Mouse (Mus musculus) limb, embryonic 10.5 days (tissue): ENCODE results near the gene Bckdhb. TPM values are rescaled to one million over a fixed set of nuclear protein-coding genes. Genes with fewer than 3 reads are reported as not detected.

Experiments
- DNase-seq: peaks from one replicate; pipeline ENCODE4 v3.0.0-alpha.2; 2017; ENCODE audit warnings: low spot score
- H3K27ac ChIP-seq: fragments of 300-500 bp; sonication (generic); 2 replicates; pipeline ENCODE4 v1.5.1; 2016; ENCODE audit warnings: mild to moderate bottlenecking
- H3K27me3 ChIP-seq: fragments of 300-500 bp; sonication (generic); 2 replicates; pipeline ENCODE4 v1.6.1; 2016; ENCODE audit warnings: low read depth, mild to moderate bottlenecking; ENCODE audit not compliant: poor library complexity, severe bottlenecking
- H3K36me3 ChIP-seq: fragments of 300-500 bp; sonication (generic); 2 replicates; pipeline ENCODE4 v1.6.1; 2016; ENCODE audit warnings: mild to moderate bottlenecking, moderate library complexity
- H3K4me1 ChIP-seq: fragments of 300-500 bp; sonication (generic); 2 replicates; pipeline ENCODE4 v1.6.1; 2016
- H3K4me3 ChIP-seq: fragments of 300-500 bp; sonication (generic); 2 replicates; pipeline ENCODE4 v1.5.1; 2016; ENCODE audit warnings: mild to moderate bottlenecking, moderate library complexity
- H3K9me3 ChIP-seq: fragments of 300-500 bp; sonication (generic); replicated peaks from 2 replicates; pipeline ENCODE4 v1.6.1; 2016; ENCODE audit warnings: mild to moderate bottlenecking
- WGBS: fragments of 180-500 bp; shearing (Covaris S2); methylation state at CpG from one replicate; pipeline ENCODE4 v1.1.7; 2016; 5-methylcytosine and 5-hydroxymethylcytosine counted together
- polyA plus RNA-seq: library from polyadenylated mRNA; unstranded; fragments of >200 nt; fragmentation: Nextera tagmentation; extraction: Ambion mirVana; gene quantifications from 2 replicates; pipeline ENCODE4 v1.2.1, GENCODE M21; 2016

Bckdhb gene
- polyA plus RNA-seq, 1 experiment from 2014 or later: 68.7 TPM

DNA sequence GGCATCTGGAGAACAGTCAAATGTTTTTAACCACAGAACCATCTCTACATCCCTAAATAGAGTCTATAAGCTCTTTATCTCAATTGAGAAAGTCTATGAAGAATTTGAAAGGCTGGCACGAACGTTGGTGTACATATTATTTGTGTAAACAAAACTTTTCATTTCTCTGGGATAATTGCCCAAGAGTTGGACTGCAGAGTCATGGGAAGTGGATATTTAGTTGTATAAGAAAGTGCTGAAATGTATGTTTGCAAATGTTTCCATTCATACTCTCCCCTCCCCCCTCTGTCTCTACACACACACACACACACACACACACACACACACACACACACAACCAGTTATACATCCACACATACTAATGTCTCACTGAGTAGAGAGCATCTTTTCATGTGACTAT lies 181.5 kb downstream of the Bckdhb start:
- H3K9me3 ChIP-seq: no peaks in the 10 kb centered on the region
- no peak overlapping the region for H3K4me3 ChIP-seq
- 95% methylated on average over 2 of the region's 2 CpGs for WGBS
- no peaks in the 10 kb centered on the region for H3K36me3 ChIP-seq
- H3K4me1 ChIP-seq: peaks cover 26% of the 10 kb centered on the region
- H3K27me3 ChIP-seq: no peaks in the 10 kb centered on the region
- no peak overlapping the region for H3K27ac ChIP-seq
- DNase-seq: no peak

DNA sequence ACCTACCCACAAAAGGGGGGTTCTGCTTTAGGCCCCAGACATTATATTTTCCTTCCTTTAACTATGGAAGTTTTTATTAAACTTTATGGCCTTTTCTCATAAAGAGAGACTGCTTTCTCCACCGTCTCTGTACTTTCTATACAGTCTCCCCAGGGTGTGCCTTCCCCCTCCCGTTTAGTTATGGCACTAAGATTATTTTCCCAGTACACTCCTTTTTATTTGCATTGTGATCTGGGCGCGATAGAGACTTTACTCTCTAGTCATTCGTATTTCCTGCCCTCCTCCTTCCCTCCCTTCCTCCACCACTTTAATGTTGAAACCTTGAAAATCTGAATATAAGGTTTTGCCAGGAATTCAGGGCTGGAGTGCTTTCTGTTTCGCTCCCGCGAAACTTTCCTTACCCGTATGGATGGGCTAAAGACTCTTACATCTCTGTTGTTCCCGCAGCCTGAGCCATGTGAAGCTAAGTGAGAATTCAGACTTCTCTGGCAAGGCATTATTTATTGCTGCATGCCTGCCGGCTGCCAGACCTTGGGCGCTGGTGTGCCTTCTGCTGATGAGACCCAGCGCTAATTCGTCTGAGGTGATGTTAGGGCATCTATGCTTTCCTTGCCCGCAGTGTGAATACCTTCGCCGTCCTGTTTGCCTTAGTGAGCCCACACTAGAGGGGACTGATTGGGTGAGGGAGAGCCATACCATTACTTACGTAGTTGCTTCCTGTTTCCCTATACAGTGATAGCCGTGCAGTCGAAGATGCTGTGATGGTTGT lies 182.3 kb downstream of the Bckdhb start:
- H3K27ac ChIP-seq: no peak overlapping the region
- no peak for DNase-seq
- no peaks in the 10 kb centered on the region for H3K36me3 ChIP-seq
- 73% methylated on average over 20 of the region's 20 CpGs for WGBS
- no peak overlapping the region for H3K4me3 ChIP-seq
- H3K27me3 ChIP-seq: no peaks in the 10 kb centered on the region
- peaks cover 31% of the 10 kb centered on the region for H3K4me1 ChIP-seq
- H3K9me3 ChIP-seq: no peaks in the 10 kb centered on the region

DNA sequence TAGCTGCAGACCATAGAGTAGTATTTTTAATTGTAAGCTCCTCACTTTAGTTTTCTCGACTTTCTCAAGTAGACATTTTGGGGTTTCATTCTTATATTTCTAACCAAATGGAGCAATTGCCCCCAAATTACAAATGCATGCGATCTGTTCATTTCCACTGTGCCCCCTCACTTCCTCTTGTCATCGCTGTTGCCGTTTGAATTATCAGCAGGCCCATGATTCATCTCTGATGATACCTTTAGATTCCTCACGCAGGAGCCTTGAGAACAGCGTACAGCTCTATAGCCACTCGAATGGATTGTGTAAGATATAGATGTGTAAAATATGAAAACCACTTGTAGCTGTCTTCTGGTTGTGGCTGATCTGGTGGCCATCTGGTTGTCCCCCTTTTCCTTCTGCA lies 183.6 kb downstream of the Bckdhb start:
- no peaks in the 10 kb centered on the region for H3K27me3 ChIP-seq
- H3K9me3 ChIP-seq: no peaks in the 10 kb centered on the region
- no peaks in the 10 kb centered on the region for H3K36me3 ChIP-seq
- peaks cover 40% of the 10 kb centered on the region for H3K4me1 ChIP-seq
- 94% methylated on average over 7 of the region's 7 CpGs for WGBS
- no peak for DNase-seq
- no peak overlapping the region for H3K4me3 ChIP-seq
- H3K27ac ChIP-seq: no peak overlapping the region

DNA sequence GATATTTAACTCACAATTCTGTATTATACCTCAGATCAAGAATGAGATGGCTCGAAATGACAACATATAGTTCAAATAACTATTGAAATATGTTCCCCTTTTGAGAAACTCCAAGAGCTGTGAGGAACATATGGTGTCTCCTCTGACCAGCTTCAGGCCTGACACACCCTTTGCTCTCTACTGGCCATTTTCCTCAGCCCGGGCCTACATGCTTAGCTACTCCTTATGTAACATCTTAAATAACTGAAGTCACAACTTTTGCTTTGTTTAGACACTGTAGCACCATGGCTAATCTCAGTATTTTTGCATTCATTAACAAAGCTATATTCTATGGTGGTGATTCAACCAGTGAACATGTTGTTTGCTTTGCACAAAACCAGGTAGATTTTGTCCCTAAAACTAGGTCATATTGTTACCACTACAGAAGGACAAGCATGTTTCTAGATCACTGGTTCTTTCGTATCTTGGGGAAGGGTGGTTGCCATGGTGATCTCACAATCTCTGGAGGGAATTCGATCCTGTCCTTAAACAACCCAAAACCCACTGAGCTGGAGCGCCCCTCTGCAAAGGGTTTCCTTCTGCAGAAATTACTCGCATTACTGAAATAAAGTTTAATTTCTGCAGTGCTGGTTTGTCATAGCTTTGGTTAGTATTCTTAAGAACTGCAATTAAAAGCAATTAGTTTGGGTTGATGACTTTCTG lies 185.0 kb downstream of the Bckdhb start:
- no peak for DNase-seq
- H3K36me3 ChIP-seq: no peaks in the 10 kb centered on the region
- 51% methylated on average over 6 of the region's 6 CpGs for WGBS
- H3K4me3 ChIP-seq: no peak overlapping the region
- H3K4me1 ChIP-seq: peaks cover 47% of the 10 kb centered on the region
- no peak overlapping the region for H3K27ac ChIP-seq
- H3K9me3 ChIP-seq: no peaks in the 10 kb centered on the region
- no peaks in the 10 kb centered on the region for H3K27me3 ChIP-seq

DNA sequence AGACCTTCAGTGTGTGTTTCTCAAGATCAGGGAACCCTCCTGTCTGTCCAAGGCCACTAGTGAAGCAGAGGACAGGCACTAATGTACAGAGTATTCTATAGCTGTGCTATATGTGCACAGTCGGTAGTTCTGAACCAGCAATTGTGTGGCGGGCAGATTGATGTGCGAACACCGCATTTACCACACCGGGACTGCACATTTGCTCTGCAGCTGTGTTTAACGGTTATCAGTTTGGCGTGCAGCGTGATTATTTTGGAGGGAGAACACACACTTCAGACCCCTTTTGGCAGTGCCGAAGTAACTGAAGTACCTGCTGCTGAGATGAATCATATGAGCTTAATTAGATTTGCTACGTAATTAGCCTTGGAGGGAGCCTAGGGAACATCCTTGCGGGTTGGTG lies 185.7 kb downstream of the Bckdhb start:
- H3K27me3 ChIP-seq: no peaks in the 10 kb centered on the region
- DNase-seq: no peak
- no peaks in the 10 kb centered on the region for H3K36me3 ChIP-seq
- peaks cover 47% of the 10 kb centered on the region for H3K4me1 ChIP-seq
- peak overlapping the region; percentile 19; the same call in 1 of the 2 replicates for H3K27ac ChIP-seq
- WGBS: 58% methylated on average over 11 of the region's 11 CpGs
- H3K4me3 ChIP-seq: no peak overlapping the region
- H3K9me3 ChIP-seq: no peaks in the 10 kb centered on the region

DNA sequence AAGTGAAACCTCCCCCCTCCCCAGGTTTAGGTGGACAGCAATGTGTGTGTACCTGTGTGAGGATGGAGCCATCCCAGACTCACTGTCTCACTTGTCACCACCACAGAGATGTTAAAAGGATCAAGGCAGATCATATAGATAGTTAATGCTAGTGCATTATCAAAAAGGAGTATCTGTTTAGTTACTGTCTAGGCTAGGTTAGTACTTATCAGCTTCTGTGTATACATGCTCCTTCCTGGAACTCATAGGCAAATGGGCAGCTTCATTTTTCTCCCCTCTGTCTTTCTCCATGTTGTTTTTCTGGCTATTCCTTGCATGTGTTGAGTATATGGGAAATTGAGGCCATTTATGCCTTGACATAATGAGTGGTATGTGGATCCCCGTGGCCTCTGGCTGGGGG lies 187.4 kb downstream of the Bckdhb start:
- WGBS: 70% methylated on average over 1 of the region's 1 CpGs

DNA sequence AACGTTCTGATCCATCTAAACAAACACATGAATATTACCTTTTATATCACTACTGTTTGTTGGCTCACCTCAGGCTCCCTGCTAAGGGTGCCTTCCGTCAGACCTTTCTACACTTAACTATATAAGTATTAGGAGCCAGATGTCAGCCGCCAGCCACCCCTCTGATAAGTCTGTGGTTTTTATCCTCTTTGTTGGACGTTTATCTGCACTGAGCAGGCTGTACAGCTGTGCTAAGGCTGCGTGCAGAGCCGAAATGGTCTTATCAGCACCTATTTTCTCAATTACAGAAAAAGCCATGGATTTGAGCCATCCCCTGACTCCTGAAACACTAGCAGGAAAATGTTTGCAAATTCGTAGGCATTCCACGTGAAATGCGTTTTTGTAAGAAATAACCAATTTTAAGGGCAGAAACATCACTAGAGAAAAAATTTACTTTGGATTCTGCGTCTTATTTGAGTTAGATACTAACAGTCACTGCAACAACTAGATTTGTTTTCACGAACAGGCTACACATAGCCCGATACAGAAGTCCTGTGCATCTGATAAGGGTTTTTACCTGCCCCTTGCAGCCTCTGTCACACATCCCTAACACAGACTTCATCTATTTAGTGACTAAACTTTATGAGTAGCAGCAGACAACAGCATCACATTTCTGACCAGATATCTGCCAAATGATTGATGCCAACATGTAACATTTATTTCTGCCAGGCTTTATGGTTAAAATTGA lies 188.1 kb downstream of the Bckdhb start:
- Histone ChIP-seq H3K4me1 (peaks cover 43% of the 10 kb centered on the region), H3K4me3 (no peak overlapping the region), H3K36me3 (no peaks in the 10 kb centered on the region), H3K27ac (no peak overlapping the region), H3K9me3 (no peaks in the 10 kb centered on the region), H3K27me3 (no peaks in the 10 kb centered on the region)
- DNase-seq: no peak
- 80% methylated on average over 12 of the region's 12 CpGs for WGBS

More for the DNA sequence above, 187.4 kb downstream of the Bckdhb start:
- H3K4me1 ChIP-seq: peaks cover 44% of the 10 kb centered on the region
- no peak overlapping the region for H3K4me3 ChIP-seq
- H3K36me3 ChIP-seq: no peaks in the 10 kb centered on the region
- no peaks in the 10 kb centered on the region for H3K27me3 ChIP-seq
- DNase-seq: no peak
- H3K9me3 ChIP-seq: no peaks in the 10 kb centered on the region
- no peak overlapping the region for H3K27ac ChIP-seq

DNA sequence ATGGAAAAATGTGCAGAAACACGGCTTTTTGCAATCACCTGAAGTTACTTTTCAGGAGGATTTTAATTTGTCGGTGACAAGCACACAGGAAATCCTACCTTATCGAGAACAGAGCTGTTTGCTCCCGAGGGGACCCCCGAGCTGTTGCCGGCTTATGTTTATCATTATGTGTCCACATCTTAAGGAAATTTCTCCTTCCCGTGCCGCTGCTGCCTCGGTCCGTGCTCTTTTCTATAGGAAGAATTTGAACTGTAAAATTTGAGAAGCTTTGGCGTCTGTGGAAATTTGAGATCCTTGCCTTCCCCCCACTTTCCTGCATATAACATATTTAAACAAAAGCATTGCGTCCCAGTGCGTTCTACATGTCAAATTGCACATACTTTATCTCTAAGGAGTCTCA lies 189.3 kb downstream of the Bckdhb start:
- H3K4me1 ChIP-seq: peaks cover 43% of the 10 kb centered on the region
- H3K9me3 ChIP-seq: no peaks in the 10 kb centered on the region
- 0 out of 2 replicates have a peak overlapping the region, but pooled peaks have one; percentile 34 for H3K27ac ChIP-seq
- no peaks in the 10 kb centered on the region for H3K36me3 ChIP-seq
- 62% methylated on average over 13 of the region's 13 CpGs for WGBS
- H3K4me3 ChIP-seq: peak overlapping the region; percentile 25; the same call in 1 of the 2 replicates
- H3K27me3 ChIP-seq: no peaks in the 10 kb centered on the region
- DNase-seq: no peak

DNA sequence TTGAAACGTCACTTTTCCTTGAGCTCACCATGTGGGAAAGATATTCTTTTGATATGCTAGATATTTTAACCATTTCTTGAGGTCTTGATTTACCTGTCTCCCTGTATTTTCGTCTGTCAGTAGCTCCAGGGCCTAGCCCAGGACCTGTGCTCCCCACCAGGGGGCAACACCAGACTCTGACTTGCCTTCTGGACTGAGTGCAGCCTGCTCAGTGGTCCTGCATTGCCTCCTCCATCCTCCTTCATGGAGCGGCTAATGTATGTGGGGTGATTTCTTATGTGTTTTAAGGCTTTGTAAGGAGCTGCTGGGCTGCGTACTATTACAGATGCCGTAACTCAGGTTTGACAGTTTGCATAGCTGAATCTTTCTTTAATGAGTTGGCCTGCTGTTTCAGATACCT lies 192.4 kb downstream of the Bckdhb start:
- WGBS: 74% methylated on average over 5 of the region's 5 CpGs
- Histone ChIP-seq H3K4me1 (peaks cover 22% of the 10 kb centered on the region), H3K36me3 (no peaks in the 10 kb centered on the region), H3K27me3 (no peaks in the 10 kb centered on the region), H3K9me3 (no peaks in the 10 kb centered on the region), H3K27ac (no peak overlapping the region), H3K4me3 (no peak overlapping the region)
- peak; percentile 54 for DNase-seq

DNA sequence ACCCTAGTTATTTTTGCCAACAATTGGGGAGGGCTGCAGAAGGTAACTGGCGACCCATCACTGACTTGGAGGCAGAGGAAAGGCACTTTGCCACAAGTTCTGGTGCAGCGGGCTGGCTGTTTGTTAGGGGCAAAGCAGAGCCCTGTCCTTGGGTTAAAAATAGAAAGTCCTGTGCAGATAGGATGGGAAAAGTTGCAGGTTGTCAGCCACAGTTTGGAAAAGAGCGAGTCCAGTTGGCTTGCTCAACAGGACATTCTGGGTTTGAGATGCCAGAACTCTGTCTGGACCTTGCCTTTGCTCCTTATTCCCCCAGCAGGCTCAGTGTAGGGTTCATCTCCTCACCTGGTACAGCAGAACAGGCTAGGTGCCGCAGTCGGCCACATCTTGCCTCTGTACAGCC lies 200.1 kb downstream of the Bckdhb start:
- no peaks in the 10 kb centered on the region for H3K9me3 ChIP-seq
- no peaks in the 10 kb centered on the region for H3K36me3 ChIP-seq
- DNase-seq: no peak
- no peaks in the 10 kb centered on the region for H3K4me1 ChIP-seq
- H3K27me3 ChIP-seq: no peaks in the 10 kb centered on the region
- no peak overlapping the region for H3K27ac ChIP-seq
- no peak overlapping the region for H3K4me3 ChIP-seq
- WGBS: 97% methylated on average over 5 of the region's 5 CpGs

DNA sequence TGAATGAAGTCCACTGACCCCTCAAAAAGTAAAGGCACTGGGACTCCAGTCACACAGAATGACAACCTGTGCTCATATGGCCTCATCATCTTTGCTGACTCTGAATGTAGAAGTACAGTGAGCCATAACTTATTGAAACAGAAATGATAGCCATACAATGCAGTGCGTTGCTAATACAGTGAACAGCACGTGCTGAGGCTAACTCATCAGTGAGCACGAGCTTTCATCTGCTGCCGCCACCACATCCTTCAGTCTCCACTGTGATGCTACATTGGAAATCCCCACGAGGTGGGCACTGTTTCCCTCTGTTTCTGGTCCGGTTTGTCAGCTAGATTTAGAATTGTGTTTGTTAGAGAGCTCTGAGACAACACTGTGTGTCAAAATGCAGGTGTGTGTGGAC lies 205.4 kb downstream of the Bckdhb start:
- no peak overlapping the region for H3K4me3 ChIP-seq
- no peaks in the 10 kb centered on the region for H3K9me3 ChIP-seq
- no peaks in the 10 kb centered on the region for H3K36me3 ChIP-seq
- no peaks in the 10 kb centered on the region; the same call in 1 of the 2 replicates for H3K4me1 ChIP-seq
- DNase-seq: no peak
- WGBS: 91% methylated on average over 6 of the region's 6 CpGs
- H3K27me3 ChIP-seq: no peaks in the 10 kb centered on the region
- no peak overlapping the region for H3K27ac ChIP-seq

DNA sequence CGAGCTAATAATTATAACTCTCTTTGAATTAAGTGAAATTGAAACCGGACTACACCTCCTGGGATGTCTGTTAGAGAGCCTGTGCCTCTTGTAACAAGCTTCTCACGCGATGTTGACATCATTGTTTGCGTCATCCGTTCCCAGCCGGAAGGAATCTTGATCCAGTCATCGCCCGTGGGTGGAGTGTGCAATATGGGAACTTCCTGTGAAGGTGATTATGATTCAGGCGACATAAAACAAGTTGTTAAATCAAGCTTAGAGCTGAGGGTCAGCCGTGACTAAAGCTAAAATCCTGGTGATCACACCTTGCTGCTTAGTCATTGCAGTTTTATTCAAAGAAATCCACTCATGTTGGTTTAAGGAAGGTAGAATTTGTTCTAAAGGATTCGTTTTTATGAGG lies 210.1 kb downstream of the Bckdhb start:
- Histone ChIP-seq H3K36me3 (no peaks in the 10 kb centered on the region), H3K9me3 (no peaks in the 10 kb centered on the region), H3K27ac (no peak overlapping the region), H3K4me3 (no peak overlapping the region), H3K4me1 (peaks cover 7% of the 10 kb centered on the region), H3K27me3 (no peaks in the 10 kb centered on the region)
- no peak for DNase-seq
- 88% methylated on average over 12 of the region's 12 CpGs for WGBS

DNA sequence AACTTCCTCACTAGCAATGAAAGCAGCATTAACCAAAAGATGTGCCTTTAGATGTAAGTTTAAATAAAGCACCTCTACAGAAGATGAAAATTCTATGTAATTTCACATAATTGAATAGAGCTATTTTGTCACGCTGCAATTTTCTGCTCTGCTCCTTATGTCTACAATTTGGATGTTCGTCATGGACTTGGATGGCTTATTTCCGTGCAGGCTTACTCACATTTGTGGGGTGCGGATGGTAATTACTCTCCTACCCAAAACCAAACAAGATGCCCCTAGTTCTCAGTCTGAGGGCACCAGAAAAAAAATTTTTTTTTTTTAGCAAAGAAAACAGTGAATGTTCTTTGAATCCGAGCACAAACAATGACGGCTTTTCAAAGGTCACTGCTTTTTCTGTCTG lies 212.2 kb downstream of the Bckdhb start:
- 94% methylated on average over 6 of the region's 6 CpGs for WGBS
- H3K9me3 ChIP-seq: no peaks in the 10 kb centered on the region
- H3K36me3 ChIP-seq: no peaks in the 10 kb centered on the region
- DNase-seq: no peak
- no peak overlapping the region for H3K4me3 ChIP-seq
- no peaks in the 10 kb centered on the region for H3K27me3 ChIP-seq
- no peak overlapping the region for H3K27ac ChIP-seq
- H3K4me1 ChIP-seq: peaks cover 7% of the 10 kb centered on the region
